Mouse (Mus musculus): Measurements from ENCODE around the gene Slc39a8. TPM values are rescaled to one million over a fixed set of nuclear protein-coding genes. Genes with fewer than 3 reads are reported as not detected.

The Slc39a8 gene
- total RNA-seq, 2 experiments from 2014 or later, result 3.4 to 5.1 TPM

GRCm38 (mm10) chr3:135918566-135919180, 93.6 kb downstream of the Slc39a8 start:
- DNase-seq, result no peak

GRCm38 (mm10) chr3:135919305-135919704, 94.2 kb downstream of the Slc39a8 start:
- no peak for DNase-seq

GRCm38 (mm10) chr3:135926729-135927128, 101.7 kb downstream of the Slc39a8 start:
- peak; percentile 3 to 17 for DNase-seq

GRCm38 (mm10) chr3:135928184-135928583, 103.1 kb downstream of the Slc39a8 start:
- peak in 1 of 2 experiments; percentile 8 for DNase-seq

GRCm38 (mm10) chr3:135937455-135937854, 112.4 kb downstream of the Slc39a8 start:
- DNase-seq, result no peak

Other genes starting within 250 kb of the Slc39a8 start
- gene Nfkb1, start 133.7 kb upstream of the Slc39a8 start, total RNA-seq (2021), result 10 to 100 TPM; 55.8 to 58.1 TPM

Measured in adrenal gland, postnatal 36 days (tissue).